Mouse (Mus musculus) layer of hippocampus, adult 9-11 months (tissue): Measurements from ENCODE around the gene Fzr1.
A peak's percentile ranks its signal among the peaks of the same experiment; 100 is the strongest.

Source experiments
- DNase-seq: peaks from one replicate; pipeline ENCODE4 v3.0.0; 2022

Fzr1 gene

DNA sequence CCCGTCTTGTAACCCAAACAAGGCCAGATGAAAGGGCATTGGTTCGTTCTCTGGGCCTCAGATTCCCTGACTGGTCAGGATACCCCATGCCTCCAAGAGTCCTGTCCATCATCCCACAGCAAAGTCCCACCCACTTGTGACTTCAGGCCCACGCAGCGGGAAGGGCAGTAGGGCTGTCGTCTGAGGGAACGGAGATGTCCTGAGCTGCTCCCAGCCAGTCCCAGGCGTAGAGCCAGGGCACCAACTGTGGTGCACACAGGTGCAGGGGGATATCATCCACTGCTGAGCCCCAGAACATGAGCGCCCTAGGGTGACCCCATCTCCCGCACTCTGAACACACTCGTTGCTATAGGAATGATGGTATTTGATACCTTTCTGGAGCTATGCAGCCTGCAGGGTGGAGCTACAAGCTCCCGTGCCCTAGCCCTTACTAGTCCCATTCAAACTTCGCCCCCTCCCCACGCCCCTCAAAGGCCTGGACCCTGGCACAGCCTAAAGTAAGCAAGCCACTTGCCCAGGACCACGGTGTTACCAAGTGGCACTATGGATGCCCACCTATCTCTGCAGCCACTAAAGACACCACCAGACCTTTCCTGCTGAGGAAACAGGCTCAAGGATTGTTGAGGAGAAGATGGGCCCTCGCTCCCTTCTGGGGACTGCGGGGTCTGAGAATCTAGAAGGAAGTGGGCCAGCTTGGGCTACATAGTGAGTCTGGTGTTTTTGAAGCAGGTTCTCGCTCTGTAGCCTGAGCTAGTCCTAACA lies 37.4 kb upstream of the Fzr1 start:
- no peak for DNase-seq

GRCm38 (mm10) chr10:81415146-81415545 lies 36.8 kb upstream of the Fzr1 start:
- DNase-seq = no peak

DNA sequence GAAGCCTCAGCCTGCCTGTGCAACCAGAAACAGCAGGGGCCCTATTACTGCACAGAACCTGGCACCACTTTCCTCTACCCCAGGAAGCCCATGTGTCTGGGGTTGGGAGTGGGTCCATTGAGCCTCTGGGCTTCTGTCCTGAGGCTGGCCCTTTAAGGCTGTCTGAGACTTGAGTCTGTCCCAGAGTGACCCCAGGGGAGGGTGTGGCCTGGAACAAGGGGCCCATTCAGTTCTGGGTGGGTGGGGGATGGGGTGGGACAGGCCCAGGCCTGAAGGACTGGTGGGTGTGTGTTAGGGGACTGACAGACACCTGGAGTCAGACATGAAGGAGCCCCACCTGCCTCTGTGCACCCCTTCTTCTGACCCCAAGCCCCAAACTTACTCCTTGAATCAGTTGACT lies 36.4 kb upstream of the Fzr1 start:
- DNase-seq = no peak

DNA sequence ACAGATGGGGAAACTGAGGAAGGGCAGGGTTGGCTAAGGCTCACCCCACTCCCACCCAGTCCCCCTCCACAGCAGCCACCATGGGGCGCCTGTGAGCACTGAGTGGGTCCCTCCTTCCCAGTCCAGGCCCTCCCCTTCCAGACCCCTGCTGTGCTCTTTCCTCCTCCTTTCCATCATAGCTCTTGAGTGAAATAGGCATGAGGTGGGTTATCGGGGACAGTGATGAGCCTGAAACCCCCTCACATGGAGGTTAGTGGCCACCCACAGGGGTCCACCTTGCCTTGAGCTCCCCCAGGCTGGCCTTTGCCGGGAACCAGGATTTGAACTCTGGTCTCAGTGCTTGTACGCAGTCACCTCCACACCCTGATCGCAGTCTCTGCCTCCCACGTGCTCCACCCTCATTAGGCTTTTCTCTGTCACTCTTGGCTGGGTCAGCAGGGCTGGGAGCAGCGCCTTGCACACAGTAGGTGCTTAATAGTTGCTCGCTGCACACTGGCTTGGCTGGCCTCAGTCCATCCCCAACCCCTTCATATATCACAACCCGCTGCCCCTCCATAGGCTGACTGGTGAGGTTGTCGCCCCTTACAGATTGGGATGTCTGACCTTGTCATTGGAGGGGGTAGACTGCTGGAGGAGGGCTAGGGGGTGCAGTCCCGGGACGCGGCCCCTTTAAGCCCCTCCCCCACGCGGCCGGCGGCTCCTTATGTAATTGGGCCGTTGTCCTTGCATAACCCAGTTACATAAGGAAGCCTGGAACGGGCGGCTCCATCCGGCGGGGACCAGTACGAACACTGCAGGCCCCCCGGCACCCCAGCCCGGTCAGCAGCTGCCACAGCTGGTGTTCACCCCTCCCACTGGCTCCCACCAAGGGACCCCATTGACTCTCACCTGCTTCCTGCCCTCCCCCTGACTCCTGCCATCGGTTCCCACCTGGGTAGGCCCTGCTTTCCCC lies 35.3 kb upstream of the Fzr1 start:
- peak; percentile 86 for DNase-seq

DNA sequence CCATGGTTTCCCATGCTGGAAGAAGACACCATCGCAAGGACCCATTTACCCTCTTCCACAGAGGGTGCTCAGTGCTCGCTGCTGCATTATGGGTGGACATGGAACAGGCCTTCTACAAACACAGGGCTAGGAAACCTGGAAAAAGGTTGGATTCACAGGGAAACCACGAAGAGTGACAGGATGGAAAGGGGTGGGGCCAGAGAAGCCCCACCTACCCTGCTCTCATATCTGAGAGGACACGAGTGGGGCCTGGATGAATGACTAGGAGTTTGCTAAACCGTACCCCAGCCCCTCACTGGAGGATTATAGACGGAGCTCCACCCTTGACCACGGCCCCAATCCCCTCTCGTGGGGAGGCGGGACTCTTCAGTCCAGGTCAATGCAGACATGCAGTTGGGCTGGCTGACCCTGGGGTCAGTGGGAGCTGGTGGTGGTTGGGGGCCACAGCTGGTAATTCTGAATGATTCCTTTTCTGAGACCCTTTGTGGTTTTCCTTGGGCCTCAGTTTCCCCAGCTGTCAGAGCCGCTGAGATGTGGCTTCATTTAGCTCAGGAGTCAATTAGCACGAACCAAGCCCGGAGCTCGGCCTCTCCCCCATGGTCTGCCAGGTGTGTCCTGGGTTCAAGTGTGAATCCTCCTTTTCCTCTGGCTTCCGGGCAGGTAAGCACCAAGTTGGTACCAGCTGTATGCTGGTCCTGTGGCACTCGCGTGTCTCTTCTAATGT lies 34.4 kb upstream of the Fzr1 start:
- DNase-seq = no peak

GRCm38 (mm10) chr10:81411471-81412400 lies 33.4 kb upstream of the Fzr1 start:
- DNase-seq = peak; percentile 84

- DNase-seq = no peak
These were observed 32.7 kb upstream of the Fzr1 start for GRCm38 (mm10) chr10:81410981-81411380.

GRCm38 (mm10) chr10:81410350-81410749 lies 32.0 kb upstream of the Fzr1 start:
- no peak for DNase-seq

GRCm38 (mm10) chr10:81409330-81409729 lies 31.0 kb upstream of the Fzr1 start:
- DNase-seq = no peak

DNA sequence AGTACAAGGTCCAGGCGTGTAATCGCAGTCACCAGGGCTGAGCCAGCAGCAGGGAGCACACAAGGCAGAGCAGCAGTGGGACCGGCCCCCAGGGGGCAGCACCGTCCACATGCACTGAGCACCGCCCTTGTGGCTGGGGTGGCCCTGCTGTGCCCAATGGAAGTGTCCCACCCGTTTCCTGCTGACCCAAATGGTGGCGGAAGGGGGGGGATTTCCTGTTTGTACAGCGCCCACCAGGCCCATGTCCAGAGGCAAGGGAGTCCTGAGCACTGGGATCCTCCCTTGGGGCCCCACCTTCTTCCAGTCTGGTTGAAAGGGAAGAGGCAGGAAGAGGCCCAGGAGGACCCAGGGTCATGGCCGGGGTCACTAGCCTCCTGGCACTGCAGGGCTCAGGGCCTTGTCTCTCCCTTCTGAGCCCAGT lies 30.6 kb upstream of the Fzr1 start:
- peak; percentile 83 for DNase-seq

DNA sequence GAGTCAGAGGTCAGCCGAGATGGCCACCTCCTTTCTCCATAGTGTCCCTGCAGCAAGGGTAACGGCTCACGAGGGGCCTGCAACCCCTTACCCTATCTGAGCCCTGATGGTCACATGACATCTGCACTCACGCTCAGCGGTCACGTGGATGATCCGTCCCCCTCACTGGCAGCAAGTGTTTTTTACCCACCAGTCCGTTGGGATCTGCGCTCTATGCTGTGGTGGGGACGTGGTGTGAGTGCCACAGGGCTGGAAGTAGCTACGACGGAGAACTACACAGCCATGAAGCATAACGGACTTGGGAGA lies 30.1 kb upstream of the Fzr1 start:
- DNase-seq = no peak

DNA sequence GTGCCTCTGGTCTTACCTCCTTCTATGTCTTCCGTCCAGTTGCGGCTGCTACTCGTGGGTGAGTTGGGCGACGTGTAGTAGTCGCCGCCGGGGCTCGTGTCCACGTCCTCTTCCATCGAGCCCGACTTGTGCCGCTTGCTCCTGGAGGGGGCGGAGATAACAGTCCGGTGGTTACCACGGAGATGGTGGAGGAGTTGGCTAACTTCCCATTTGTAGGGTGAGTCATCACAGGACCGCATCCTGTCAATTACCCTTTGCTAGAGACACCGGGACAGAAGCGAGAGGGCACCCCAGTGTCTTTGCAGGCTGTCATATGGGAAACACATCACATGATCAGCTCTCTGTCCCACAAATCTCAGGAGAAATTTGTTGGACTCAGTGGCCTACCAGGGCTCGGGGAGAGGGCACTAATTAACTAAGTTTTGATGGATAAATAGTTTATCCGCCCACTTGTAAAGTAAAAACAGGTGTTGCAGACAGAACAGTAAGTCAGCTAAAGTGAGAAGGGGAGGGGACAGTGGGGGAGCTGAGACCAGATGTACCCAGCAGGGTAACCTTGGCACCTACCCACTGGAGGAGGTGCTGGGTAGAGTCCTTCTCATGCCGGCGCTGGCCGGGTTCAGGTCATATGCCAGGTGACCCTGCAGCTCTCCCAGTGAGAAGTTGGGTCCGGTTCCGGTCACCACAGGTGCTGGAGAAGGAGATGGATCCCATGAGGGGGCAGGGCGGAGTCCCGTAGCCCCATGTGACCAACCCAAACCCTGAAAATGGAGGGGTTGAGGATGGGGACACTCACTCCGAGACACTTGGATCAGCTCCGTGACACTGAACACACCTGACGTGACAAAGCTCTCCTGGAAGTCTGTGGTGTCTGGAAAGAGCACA lies 29.5 kb upstream of the Fzr1 start:
- DNase-seq = peak; percentile 89

GRCm38 (mm10) chr10:81406504-81407440 lies 28.5 kb upstream of the Fzr1 start:
- no peak for DNase-seq

GRCm38 (mm10) chr10:81405588-81406201 lies 27.4 kb upstream of the Fzr1 start:
- no peak for DNase-seq

- DNase-seq = no peak
These were observed 26.4 kb upstream of the Fzr1 start for GRCm38 (mm10) chr10:81404720-81405119.

- DNase-seq = no peak
These were observed 25.8 kb upstream of the Fzr1 start for GRCm38 (mm10) chr10:81404082-81404481.

DNA sequence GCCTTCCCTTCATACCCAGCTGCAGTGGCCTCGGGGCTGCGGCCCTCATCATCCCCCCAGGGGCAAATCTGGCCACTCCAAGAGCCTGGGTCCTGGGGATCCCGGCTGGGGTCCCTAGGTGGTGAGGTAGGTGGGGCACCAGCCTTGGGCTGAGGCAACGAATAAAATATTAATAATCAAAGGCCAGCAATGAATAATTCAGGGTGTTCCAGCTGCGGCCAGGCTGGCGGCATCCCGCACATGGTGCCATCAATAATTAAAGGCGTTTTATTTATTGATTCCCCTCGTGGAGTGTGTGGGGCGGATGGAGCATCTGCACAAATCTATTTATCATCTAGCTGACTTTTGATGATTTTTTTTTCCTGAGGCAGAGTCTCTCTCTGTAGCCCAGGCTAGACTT lies 25.2 kb upstream of the Fzr1 start:
- DNase-seq = no peak

DNA sequence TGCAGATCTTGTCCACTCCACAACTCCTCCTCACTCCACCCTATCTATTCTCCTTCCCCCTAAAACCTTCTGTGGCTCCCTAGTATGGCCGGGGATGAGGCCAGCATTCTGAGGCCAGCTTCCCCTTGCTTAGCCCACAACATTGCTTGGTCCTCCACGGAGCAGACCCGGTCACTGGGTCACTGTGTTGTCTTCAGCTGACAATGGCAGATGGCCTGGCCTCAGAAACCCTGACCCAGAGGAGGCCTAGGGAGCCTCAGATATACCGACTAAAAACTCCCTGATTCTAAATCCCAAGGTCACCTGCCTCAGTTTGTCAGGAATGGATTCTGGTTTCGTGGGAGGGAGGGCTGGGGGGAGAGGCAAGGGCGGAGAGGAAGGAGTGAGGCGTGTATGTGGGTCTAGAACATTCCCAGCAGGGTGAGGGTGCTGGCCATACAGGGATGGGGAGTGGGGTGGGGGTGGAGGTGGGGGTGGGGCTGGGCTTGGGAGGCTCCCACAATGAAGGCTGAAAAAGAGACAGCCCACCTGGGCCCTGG lies 24.0 kb upstream of the Fzr1 start:
- no peak for DNase-seq

- peak; percentile 85 for DNase-seq
These were observed 23.4 kb upstream of the Fzr1 start for GRCm38 (mm10) chr10:81401521-81402226.
